Mouse (Mus musculus) brain, adult 2 months (tissue): ENCODE measurements around the gene Gatad2a.

Experiments
- DNase-seq: peaks from one replicate; pipeline ENCODE4 v3.0.0; 2011; ENCODE audit warnings: low read depth, low spot score

Gatad2a gene

DNA sequence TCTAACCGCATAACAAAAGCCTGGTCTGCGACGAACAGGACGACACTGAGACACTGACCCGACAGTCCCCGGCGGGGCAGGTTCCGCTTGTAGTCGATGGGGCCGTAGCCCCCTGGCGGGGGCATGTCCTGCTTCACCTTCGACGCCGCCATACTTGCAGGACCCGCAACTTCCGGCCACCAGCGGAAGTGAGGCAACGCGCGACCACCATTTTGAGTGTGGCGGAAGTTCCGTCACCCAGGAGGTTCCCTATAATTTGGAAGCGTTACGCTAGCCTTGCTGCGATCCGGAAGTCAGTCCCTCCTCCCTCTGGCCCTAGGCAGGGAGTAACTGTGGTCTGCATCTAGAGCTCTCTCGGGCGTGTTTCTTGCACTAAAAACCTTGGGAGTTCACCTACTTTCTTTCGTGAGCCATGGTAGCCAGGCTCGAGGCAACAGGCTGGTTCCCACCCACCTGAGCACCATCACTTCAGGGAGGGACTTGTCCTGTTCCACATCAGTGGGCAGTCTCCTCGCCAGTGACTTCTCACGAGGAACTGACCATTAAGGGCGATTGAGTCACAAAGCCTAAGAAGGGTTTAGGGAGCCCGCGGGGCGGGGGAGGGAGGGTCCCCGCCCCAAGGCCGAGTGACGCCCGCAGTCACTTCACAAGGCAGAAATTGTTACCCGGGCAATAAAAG lies 94.6 kb downstream of the Gatad2a start:
- DNase-seq: peak; percentile 99

GRCm38 (mm10) chr8:69900895-69901451 lies 95.2 kb downstream of the Gatad2a start:
- no peak for DNase-seq

DNA sequence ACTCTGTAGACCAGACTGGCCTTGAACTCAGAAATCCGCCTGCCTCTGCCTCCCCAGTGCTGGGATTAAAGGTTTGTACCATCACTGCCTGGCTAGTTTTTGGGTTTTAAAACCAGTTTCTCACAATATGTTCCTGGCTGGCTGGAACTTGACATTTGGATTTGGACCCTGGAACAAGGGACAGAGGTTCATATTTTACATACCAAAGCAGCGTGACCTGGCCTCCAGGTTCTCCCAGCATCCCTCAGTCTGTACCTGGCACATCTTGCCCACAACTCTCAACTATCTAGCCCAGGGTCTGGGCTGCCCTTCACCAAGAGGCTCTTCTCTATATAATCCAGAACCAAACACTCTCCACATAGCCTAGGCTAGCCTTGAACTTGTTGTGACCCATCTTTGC lies 96.3 kb downstream of the Gatad2a start:
- no peak for DNase-seq

DNA sequence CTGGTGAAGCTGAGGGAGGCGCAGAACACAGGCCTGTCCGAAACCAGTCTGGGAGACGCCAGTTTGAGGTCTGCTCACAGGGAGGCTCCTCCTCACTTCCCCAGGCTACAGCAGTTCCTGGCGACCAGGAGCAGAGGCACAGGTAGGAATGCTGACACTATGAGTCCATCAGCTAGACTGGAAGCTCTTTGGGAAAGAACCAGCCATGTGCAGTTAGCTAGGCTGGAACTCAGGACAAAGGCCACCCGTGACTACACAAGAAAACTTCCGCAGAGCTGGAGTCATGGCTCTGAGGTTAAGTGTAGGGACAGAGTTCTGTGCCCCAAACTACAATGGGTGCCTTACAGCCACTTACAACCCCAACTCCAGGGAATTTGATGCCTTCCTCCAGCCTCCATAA lies 98.3 kb downstream of the Gatad2a start:
- no peak for DNase-seq

- DNase-seq: no peak
Measured at GRCm38 (mm10) chr8:69895772-69896451, 100.3 kb downstream of the Gatad2a start.

DNA sequence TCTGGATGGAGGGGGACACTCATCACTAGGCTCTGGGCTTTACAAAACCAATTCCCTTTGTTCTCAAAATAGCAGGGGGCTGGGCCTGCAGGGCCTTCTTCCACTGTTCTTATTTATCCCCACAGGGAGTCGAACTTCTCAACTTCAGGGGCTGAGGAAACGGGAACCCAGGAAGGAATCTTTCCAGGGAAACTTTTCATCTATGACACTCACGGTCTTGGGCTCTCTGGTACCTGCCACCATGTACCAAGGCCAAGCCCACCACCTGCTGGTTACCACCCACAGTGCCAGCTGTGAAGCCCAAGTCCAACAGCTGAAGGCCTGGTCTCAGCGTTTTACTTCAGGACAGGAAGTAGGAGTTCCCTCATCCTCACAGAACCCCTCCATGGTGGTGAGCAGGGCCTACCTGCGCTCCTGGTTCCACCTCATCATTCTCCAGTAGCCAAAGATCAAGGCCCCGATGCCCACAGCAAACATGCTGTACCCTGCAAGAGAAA lies 101.3 kb downstream of the Gatad2a start:
- no peak for DNase-seq

DNA sequence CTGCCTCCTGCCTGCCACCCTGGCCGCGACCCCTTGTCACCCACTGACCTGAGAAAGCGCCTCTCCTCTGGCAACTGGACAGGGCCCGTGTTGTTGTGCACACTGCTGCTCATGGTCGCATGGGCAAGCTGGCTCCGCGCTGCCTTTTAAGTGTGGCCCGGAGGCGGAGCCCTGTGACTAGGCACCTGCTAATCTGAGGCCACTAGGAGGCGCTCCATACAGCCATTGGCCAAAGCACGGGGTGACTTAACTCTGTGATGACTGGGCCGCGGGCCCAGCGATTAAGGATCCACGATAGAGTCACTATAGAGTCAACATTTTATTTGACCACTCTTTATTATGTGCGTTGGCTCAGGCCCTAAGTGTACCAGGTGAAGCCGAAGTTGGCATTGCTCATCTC lies 102.3 kb downstream of the Gatad2a start:
- peak; percentile 73 for DNase-seq

GRCm38 (mm10) chr8:69890813-69891241 lies 105.4 kb downstream of the Gatad2a start:
- DNase-seq: peak; percentile 77

- DNase-seq: no peak
Measured at GRCm38 (mm10) chr8:69888902-69889301, 107.3 kb downstream of the Gatad2a start.

DNA sequence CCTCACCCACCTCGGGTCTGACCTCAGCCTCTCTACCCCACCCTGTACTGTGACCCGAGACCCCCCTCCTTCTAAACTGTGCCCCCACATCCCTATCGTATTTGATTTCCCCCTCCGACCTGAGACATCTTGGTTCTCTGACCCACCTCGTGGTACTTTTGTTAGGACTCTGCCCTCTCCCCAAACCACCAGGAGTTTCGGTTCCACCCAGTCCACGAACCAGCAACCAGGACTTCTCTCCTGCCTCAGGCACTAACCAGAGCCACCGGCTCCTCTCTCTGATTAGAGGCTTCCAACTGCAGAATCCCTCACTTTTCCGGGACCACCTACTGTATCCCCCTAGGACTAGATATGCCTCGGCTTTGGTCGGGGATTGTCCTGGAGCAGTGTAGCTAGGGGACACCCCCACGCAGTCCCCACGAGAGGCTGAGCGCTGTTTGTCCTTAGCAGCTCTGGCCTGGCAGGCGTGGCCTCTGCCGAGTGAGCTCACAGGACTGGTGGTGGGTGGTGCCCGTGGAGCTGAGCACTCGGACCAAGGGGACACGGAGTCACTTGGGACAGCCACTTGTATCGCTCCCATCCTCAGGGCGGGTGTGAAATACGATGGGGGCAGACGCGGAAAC lies 107.8 kb downstream of the Gatad2a start:
- DNase-seq: no peak

- no peak for DNase-seq
Measured at GRCm38 (mm10) chr8:69887289-69888243, 108.6 kb downstream of the Gatad2a start, which contains the start of gene Cilp2. Gene Cilp2, minus strand, starts transcription at chr8:69887687.

- no peak for DNase-seq
Measured at GRCm38 (mm10) chr8:69884141-69884540, 112.0 kb downstream of the Gatad2a start.

GRCm38 (mm10) chr8:69882833-69883600 lies 113.2 kb downstream of the Gatad2a start:
- no peak for DNase-seq

DNA sequence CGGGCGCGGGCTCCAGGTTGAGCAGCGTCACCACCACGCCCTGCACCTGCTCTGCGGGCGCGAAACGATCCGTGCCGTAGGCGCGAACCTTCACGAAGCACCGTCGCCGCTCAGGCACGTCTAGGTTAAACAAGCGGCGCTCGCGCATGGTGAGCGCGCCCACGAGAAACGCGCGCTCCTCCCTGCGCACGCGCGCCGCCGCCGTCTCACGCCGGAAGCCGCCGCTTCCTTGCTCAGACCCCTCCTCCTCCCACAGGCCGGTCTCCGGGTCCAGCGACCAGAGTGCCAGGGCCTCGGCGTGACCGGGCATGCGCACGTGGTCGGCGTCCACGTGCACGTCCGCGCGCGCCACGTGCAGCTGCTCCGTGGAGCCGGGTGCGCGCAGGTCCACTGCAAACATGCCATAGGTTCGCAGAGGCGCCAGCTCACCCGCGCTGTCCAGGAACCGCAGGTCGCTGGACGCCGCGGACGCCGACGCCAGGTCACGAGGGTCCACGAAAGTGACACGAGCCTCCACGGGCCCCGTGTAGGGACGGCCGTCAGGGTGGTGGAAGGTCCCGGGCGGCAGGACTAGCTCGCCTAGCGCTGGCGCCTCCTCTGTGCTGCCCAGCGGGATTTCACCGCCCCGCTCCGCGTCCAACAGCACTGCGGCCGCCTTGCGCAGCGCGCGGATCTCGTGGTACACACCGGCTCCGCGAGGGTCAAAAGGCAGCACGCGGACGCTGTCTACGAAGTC lies 114.0 kb downstream of the Gatad2a start:
- peak; percentile 49 for DNase-seq

GRCm38 (mm10) chr8:69881261-69881865 lies 114.8 kb downstream of the Gatad2a start:
- no peak for DNase-seq

DNA sequence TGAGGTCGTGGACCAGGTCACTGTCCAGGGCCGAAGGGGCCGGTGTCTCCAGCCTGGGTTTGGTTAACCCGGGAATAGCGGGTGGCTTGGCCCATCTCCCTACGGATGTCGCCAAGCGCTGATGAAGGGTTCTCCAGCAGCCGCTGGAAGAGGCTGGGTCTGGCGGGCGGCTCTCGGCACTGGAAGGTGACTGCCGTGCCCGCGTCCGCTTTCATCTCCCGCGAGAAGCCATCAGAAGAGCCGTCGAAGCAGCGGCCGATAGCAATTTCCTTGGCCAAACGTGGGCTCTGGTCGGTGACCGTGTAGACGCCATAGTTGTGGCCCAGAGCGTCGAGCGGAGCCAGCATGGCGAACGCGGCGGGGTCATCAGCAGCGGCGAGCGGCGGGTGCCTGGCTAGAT lies 115.3 kb downstream of the Gatad2a start:
- no peak for DNase-seq

DNA sequence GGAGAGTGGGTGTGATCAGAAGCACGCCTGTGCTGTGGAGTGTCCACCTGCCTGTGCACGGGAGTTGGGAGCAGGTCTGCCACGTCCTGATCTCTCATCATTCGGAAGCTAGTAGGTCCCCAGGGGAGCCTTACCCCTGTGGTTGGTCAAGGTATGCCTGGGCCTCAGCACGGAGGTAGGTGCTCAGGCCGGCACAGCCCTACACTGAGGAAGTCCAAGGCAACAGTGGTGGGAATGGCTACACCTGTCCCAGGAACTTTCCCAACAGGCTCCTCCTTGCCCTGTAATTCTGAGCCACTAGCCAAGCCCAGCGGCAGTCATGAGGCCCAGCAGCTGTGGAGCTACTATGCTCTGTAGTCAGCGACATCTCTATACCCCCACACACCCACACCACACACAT lies 116.5 kb downstream of the Gatad2a start:
- DNase-seq: no peak

- no peak for DNase-seq
Measured at GRCm38 (mm10) chr8:69877992-69878391, 118.2 kb downstream of the Gatad2a start.

DNA sequence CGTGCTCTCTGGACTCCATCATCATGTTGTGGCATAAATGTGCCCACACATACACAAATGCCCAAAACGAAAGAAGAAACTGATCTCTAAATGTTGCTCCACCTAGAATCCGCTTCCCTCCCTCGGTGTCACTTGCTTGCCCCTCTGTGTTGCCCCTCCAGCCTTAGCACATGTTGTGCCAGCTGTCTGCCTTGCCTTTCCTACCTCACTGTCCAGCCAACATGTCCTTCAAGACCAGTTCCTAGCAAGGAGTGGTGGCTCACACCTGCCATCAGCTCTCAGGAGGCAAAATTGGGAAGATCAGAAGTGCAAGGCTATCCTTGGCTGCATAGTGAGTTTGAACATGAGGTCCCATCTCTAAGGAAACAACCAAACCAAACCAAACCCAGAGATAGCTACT lies 118.8 kb downstream of the Gatad2a start:
- no peak for DNase-seq
